Mouse (Mus musculus) neural tube, embryonic 11.5 days (tissue): ENCODE measurements around the gene Tars. TPM values are rescaled to one million over a fixed set of nuclear protein-coding genes. Genes with fewer than 3 reads are reported as not detected.

ENCODE experiments used
- ATAC-seq: fragments of 200-750 bp; cut with Nextera tagmentation; 2 replicates; pipeline ENCODE4 v1.8.0; 2017; ENCODE audit warnings: moderate number of reproducible peaks, mild to moderate bottlenecking, moderate TSS enrichment, moderate library complexity; ENCODE audit not compliant: insufficient read depth, low FRiP score, low TSS enrichment
- DNase-seq: peaks from one replicate; pipeline ENCODE4 v3.0.0-alpha.2; 2015; ENCODE audit warnings: low spot score
- H3K27ac ChIP-seq: fragments of 300-500 bp; sonication (generic); 2 replicates; pipeline ENCODE4 v1.5.1; 2014; ENCODE audit warnings: low read depth, mild to moderate bottlenecking, low read length
- H3K27me3 ChIP-seq: fragments of 300-500 bp; sonication (generic); 2 replicates; pipeline ENCODE4 v1.6.1; 2014; ENCODE audit warnings: mild to moderate bottlenecking, low read length, mixed read lengths; ENCODE audit not compliant: control insufficient read depth, insufficient read depth
- H3K36me3 ChIP-seq: fragments of 300-500 bp; sonication (generic); 2 replicates; pipeline ENCODE4 v1.6.1; 2014; ENCODE audit warnings: mild to moderate bottlenecking, low read length, moderate library complexity, mixed read lengths; ENCODE audit not compliant: control insufficient read depth, insufficient read depth
- H3K4me1 ChIP-seq: fragments of 300-500 bp; sonication (generic); 2 replicates; pipeline ENCODE4 v1.6.1; 2014; ENCODE audit warnings: low read length, mixed read lengths; ENCODE audit not compliant: control insufficient read depth, insufficient read depth
- H3K4me2 ChIP-seq: fragments of 300-500 bp; sonication (generic); 2 replicates; pipeline ENCODE4 v1.6.1; 2014; ENCODE audit warnings: low read depth, mild to moderate bottlenecking, moderate library complexity
- H3K4me3 ChIP-seq: fragments of 300-500 bp; sonication (generic); 2 replicates; pipeline ENCODE4 v1.5.1; 2014; ENCODE audit warnings: low read depth, low read length
- H3K9ac ChIP-seq: fragments of 300-500 bp; sonication (generic); 2 replicates; pipeline ENCODE4 v1.6.1; 2014; ENCODE audit warnings: mild to moderate bottlenecking, low read length
- H3K9me3 ChIP-seq: fragments of 300-500 bp; sonication (generic); 2 replicates; pipeline ENCODE4 v1.6.1; 2016; ENCODE audit warnings: low read length; ENCODE audit not compliant: control insufficient read depth
- WGBS: fragments of 180-500 bp; shearing (Covaris S2); extraction: QIAGEN DNeasy Blood & Tissue Kit; methylation state at CpG from one replicate; pipeline ENCODE4 v1.1.7; 2014; 5-methylcytosine and 5-hydroxymethylcytosine counted together
- polyA plus RNA-seq: library from polyadenylated mRNA; unstranded; fragments of >200 nt; fragmentation: Nextera tagmentation; extraction: Ambion mirVana; gene quantifications from 2 replicates; pipeline ENCODE4 v1.2.1, GENCODE M21; 2014

The Tars gene
- 88.9 and 89.8 TPM in 2 replicates for polyA plus RNA-seq

GRCm38 (mm10) chr15:11399356-11400067 lies at the start of gene Tars:
Gene Tars (minus strand): TSS chr15:11399665.
- Histone ChIP-seq H3K9me3 (no peaks in the 10 kb centered on the region), H3K27me3 (no peaks in the 10 kb centered on the region), H3K9ac (peak within 1 kb of the TSS; percentile 82), H3K4me2 (peak within 1 kb of the TSS; percentile 84), H3K4me1 (peaks cover 7% of the 10 kb centered on the region; the same call in 1 of the 2 replicates), H3K27ac (no peak within 1 kb of the TSS), H3K4me3 (peak within 1 kb of the TSS; percentile 85), H3K36me3 (0 out of 2 replicates have a peak, but pooled peaks cover 4% of the 10 kb centered on the region)
- DNase-seq (peak; percentile 97), ATAC-seq (peak; percentile 100)
- WGBS, result under 1% methylated on average over 42 of the region's 42 CpGs

- DNase-seq, result no peak
- no peaks in the 10 kb centered on the region for H3K36me3 ChIP-seq
- 91% methylated on average over 4 of the region's 4 CpGs for WGBS
- no peak overlapping the region for H3K27ac ChIP-seq
- ATAC-seq, result no peak
- H3K27me3 ChIP-seq, result no peaks in the 10 kb centered on the region
- no peaks in the 10 kb centered on the region for H3K9me3 ChIP-seq
- no peak overlapping the region for H3K4me2 ChIP-seq
- no peak overlapping the region for H3K4me3 ChIP-seq
- no peak overlapping the region for H3K9ac ChIP-seq
- no peaks in the 10 kb centered on the region for H3K4me1 ChIP-seq
These were observed 37.9 kb upstream of the Tars start for GRCm38 (mm10) chr15:11437361-11437760.

- Histone ChIP-seq H3K4me1 (no peaks in the 10 kb centered on the region), H3K36me3 (no peaks in the 10 kb centered on the region), H3K9me3 (no peaks in the 10 kb centered on the region), H3K4me2 (no peak overlapping the region), H3K4me3 (no peak overlapping the region), H3K9ac (no peak overlapping the region), H3K27me3 (no peaks in the 10 kb centered on the region), H3K27ac (no peak overlapping the region)
- ATAC-seq, result no peak
- no peak for DNase-seq
- 94% methylated on average over 15 of the region's 15 CpGs for WGBS
These were observed 37.3 kb upstream of the Tars start for GRCm38 (mm10) chr15:11436709-11437280.

- no peak overlapping the region for H3K4me2 ChIP-seq
- no peak overlapping the region for H3K9ac ChIP-seq
- 89% methylated on average over 2 of the region's 2 CpGs for WGBS
- ATAC-seq (no peak), DNase-seq (no peak)
- no peak overlapping the region for H3K27ac ChIP-seq
- H3K36me3 ChIP-seq, result no peaks in the 10 kb centered on the region
- H3K27me3 ChIP-seq, result no peaks in the 10 kb centered on the region
- no peak overlapping the region for H3K4me3 ChIP-seq
- H3K4me1 ChIP-seq, result no peaks in the 10 kb centered on the region
- no peaks in the 10 kb centered on the region for H3K9me3 ChIP-seq
These were observed 27.4 kb upstream of the Tars start for GRCm38 (mm10) chr15:11426899-11427298.

- no peak overlapping the region for H3K4me2 ChIP-seq
- 94% methylated on average over 1 of the region's 1 CpGs for WGBS
- H3K9me3 ChIP-seq, result no peaks in the 10 kb centered on the region
- no peak overlapping the region for H3K9ac ChIP-seq
- H3K27ac ChIP-seq, result no peak overlapping the region
- H3K36me3 ChIP-seq, result no peaks in the 10 kb centered on the region
- no peak for ATAC-seq
- no peaks in the 10 kb centered on the region for H3K4me1 ChIP-seq
- H3K4me3 ChIP-seq, result no peak overlapping the region
- DNase-seq, result no peak
- no peaks in the 10 kb centered on the region for H3K27me3 ChIP-seq
These were observed 14.0 kb upstream of the Tars start for GRCm38 (mm10) chr15:11413484-11413883.

GRCm38 (mm10) chr15:11412542-11412941 lies 13.1 kb upstream of the Tars start:
- H3K9ac ChIP-seq, result no peak overlapping the region
- no peaks in the 10 kb centered on the region for H3K27me3 ChIP-seq
- no peaks in the 10 kb centered on the region for H3K36me3 ChIP-seq
- H3K4me1 ChIP-seq, result no peaks in the 10 kb centered on the region
- H3K4me3 ChIP-seq, result no peak overlapping the region
- no peak overlapping the region for H3K4me2 ChIP-seq
- no peak for DNase-seq
- WGBS, result 88% methylated on average over 2 of the region's 2 CpGs
- no peaks in the 10 kb centered on the region for H3K9me3 ChIP-seq
- no peak overlapping the region for H3K27ac ChIP-seq
- no peak for ATAC-seq

GRCm38 (mm10) chr15:11411846-11412245 lies 12.4 kb upstream of the Tars start:
- 86% methylated on average over 7 of the region's 7 CpGs for WGBS
- ATAC-seq, result no peak
- no peak overlapping the region for H3K4me2 ChIP-seq

GRCm38 (mm10) chr15:11408155-11408826 lies 8.8 kb upstream of the Tars start:
- 43% methylated on average over 7 of the region's 7 CpGs for WGBS
- ATAC-seq, result no peak

More at GRCm38 (mm10) chr15:11411846-11412245, 12.4 kb upstream of the Tars start:
- no peak overlapping the region for H3K4me3 ChIP-seq
- H3K27me3 ChIP-seq, result no peaks in the 10 kb centered on the region
- H3K9ac ChIP-seq, result no peak overlapping the region
- H3K4me1 ChIP-seq, result no peaks in the 10 kb centered on the region
- no peaks in the 10 kb centered on the region for H3K9me3 ChIP-seq
- H3K27ac ChIP-seq, result no peak overlapping the region
- H3K36me3 ChIP-seq, result no peaks in the 10 kb centered on the region
- no peak for DNase-seq

More at GRCm38 (mm10) chr15:11408155-11408826, 8.8 kb upstream of the Tars start:
- Histone ChIP-seq H3K9ac (no peak overlapping the region), H3K4me3 (no peak overlapping the region), H3K4me1 (no peaks in the 10 kb centered on the region), H3K9me3 (no peaks in the 10 kb centered on the region), H3K27ac (no peak overlapping the region), H3K4me2 (no peak overlapping the region), H3K27me3 (no peaks in the 10 kb centered on the region), H3K36me3 (no peaks in the 10 kb centered on the region)
- DNase-seq, result peak; percentile 48
